Mouse (Mus musculus) MEL (cell line): Measurements from ENCODE around the gene Gm4131. TPM values are rescaled to one million over a fixed set of nuclear protein-coding genes. Genes with fewer than 3 reads are reported as not detected.

ENCODE experiments used
- DNase-seq: peaks from one replicate; pipeline ENCODE4 v3.0.0; 2011; ENCODE audit warnings: low read depth, low spot score
- H3K27ac ChIP-seq: 2 replicates; pipeline ENCODE4 v1.5.1; 2012; ENCODE audit warnings: low read depth, mild to moderate bottlenecking, control low read depth, low read length, moderate library complexity; ENCODE audit not compliant: control insufficient read depth
- H3K27me3 ChIP-seq, 2 experiments: fragments of 150-350 bp in 1 of 2; sonication (generic) in 1 of 2; 2 replicates each; pipeline ENCODE4 v1.6.1; 2012; ENCODE audit warnings: low read length in 2 of 2, mild to moderate bottlenecking in 2 of 2, improper control_type of control experiment in 1 of 2, moderate library complexity in 1 of 2; ENCODE audit not compliant: insufficient read depth in 2 of 2, control insufficient read depth in 1 of 2
- H3K36me3 ChIP-seq, 2 experiments: 2 replicates each; pipeline ENCODE4 v1.6.1; 2012 to 2014; ENCODE audit warnings: low read length in 2 of 2, improper control_type of control experiment in 1 of 2, inconsistent platforms in 1 of 2, mild to moderate bottlenecking in 1 of 2; ENCODE audit not compliant: insufficient read depth in 2 of 2, control insufficient read depth in 1 of 2
- H3K4me1 ChIP-seq, 2 experiments: fragments of 150-350 bp in 1 of 2; sonication (generic) in 1 of 2; 2 replicates each; pipeline ENCODE4 v1.6.1; 2012; ENCODE audit warnings: low read length in 2 of 2, improper control_type of control experiment in 1 of 2, mild to moderate bottlenecking in 1 of 2; ENCODE audit not compliant: insufficient read depth in 2 of 2, control insufficient read depth in 1 of 2
- H3K4me3 ChIP-seq, 2 experiments: fragments of 150-350 bp in 1 of 2; sonication (generic) in 1 of 2; 2 replicates each; pipeline ENCODE4 v1.5.1; 2012; ENCODE audit warnings: low read depth in 2 of 2, low read length in 2 of 2, mild to moderate bottlenecking in 2 of 2, moderate library complexity in 2 of 2, control low read depth in 1 of 2, improper control_type of control experiment in 1 of 2; ENCODE audit not compliant: control insufficient read depth in 1 of 2, insufficient read depth in 1 of 2
- H3K79me2 ChIP-seq: 2 replicates; pipeline ENCODE4 v1.6.1; 2012; ENCODE audit warnings: mild to moderate bottlenecking, low read length, moderate library complexity; ENCODE audit not compliant: control insufficient read depth, poor library complexity, insufficient read depth
- H3K9ac ChIP-seq: 2 replicates; pipeline ENCODE4 v1.6.1; 2012; ENCODE audit warnings: low read depth, mild to moderate bottlenecking, control low read depth, low read length, moderate library complexity; ENCODE audit not compliant: control insufficient read depth, poor library complexity, severe bottlenecking
- H3K9me3 ChIP-seq: fragments of 150-350 bp; sonication (generic); replicated peaks from 2 replicates; pipeline ENCODE4 v1.6.1; 2012; ENCODE audit warnings: mild to moderate bottlenecking, low read length, improper control_type of control experiment, moderate library complexity; ENCODE audit not compliant: insufficient read depth
- CHD1 ChIP-seq: IDR thresholded peaks from 2 replicates; pipeline ENCODE4 v1.6.1; 2012; ENCODE audit warnings: low read depth, mild to moderate bottlenecking, inconsistent platforms, low read length, improper control_type of control experiment
- E2F4 ChIP-seq: IDR thresholded peaks from 2 replicates; pipeline ENCODE4 v1.6.1; 2011; ENCODE audit warnings: low read depth, low read length, improper control_type of control experiment, borderline replicate concordance
- ELF1 ChIP-seq: IDR thresholded peaks from 2 replicates; pipeline ENCODE4 v1.6.1; 2014; ENCODE audit warnings: low read depth, mild to moderate bottlenecking, inconsistent platforms, low read length, improper control_type of control experiment, moderate library complexity
- EP300 ChIP-seq, 2 experiments: IDR thresholded peaks; 2 replicates each; pipeline ENCODE4 v1.6.1; 2011; ENCODE audit warnings: improper control_type of control experiment in 2 of 2, low read length in 2 of 2, low read depth in 1 of 2, mild to moderate bottlenecking in 1 of 2
- ETS1 ChIP-seq: IDR thresholded peaks from 2 replicates; pipeline ENCODE4 v1.6.1; 2012; ENCODE audit warnings: low read depth, mild to moderate bottlenecking, inconsistent platforms, low read length, improper control_type of control experiment, moderate library complexity
- GABPA ChIP-seq: IDR thresholded peaks from 2 replicates; pipeline ENCODE4 v1.6.1; 2012; ENCODE audit warnings: low read depth, mild to moderate bottlenecking, inconsistent platforms, low read length, improper control_type of control experiment, moderate library complexity
- GATA1 ChIP-seq: IDR thresholded peaks from 2 replicates; pipeline ENCODE4 v1.6.1; 2011; ENCODE audit warnings: low read depth, low read length, improper control_type of control experiment
- HCFC1 ChIP-seq: IDR thresholded peaks from 2 replicates; pipeline ENCODE4 v1.6.1; 2012; ENCODE audit warnings: low read depth, mild to moderate bottlenecking, inconsistent platforms, low read length, improper control_type of control experiment, moderate library complexity
- JUND ChIP-seq: IDR thresholded peaks from 2 replicates; pipeline ENCODE4 v1.6.1; 2011; ENCODE audit warnings: low read depth, mild to moderate bottlenecking, improper control_type of control experiment, low read length
- MAFK ChIP-seq: IDR thresholded peaks from 2 replicates; pipeline ENCODE4 v1.6.1; 2011; ENCODE audit warnings: low read depth, mild to moderate bottlenecking, low read length, improper control_type of control experiment, borderline replicate concordance
- MAZ ChIP-seq: IDR thresholded peaks from 2 replicates; pipeline ENCODE4 v1.6.1; 2012; ENCODE audit warnings: low read depth, mild to moderate bottlenecking, inconsistent platforms, low read length, improper control_type of control experiment
- NELFE ChIP-seq: IDR thresholded peaks from 2 replicates; pipeline ENCODE4 v1.6.1; 2011; ENCODE audit warnings: low read depth, low read length, improper control_type of control experiment
- POLR2A ChIP-seq, 2 experiments: IDR thresholded peaks; 2 replicates each; pipeline ENCODE4 v1.6.1; 2011 to 2012; ENCODE audit warnings: low read length in 2 of 2, mild to moderate bottlenecking in 2 of 2, control low read depth in 1 of 2, improper control_type of control experiment in 1 of 2, low read depth in 1 of 2, moderate library complexity in 1 of 2; ENCODE audit not compliant: control insufficient read depth in 1 of 2, insufficient read depth in 1 of 2, poor library complexity in 1 of 2
- POLR2AphosphoS2 ChIP-seq: IDR thresholded peaks from 2 replicates; pipeline ENCODE4 v1.6.1; 2011; ENCODE audit warnings: low read length, improper control_type of control experiment
- POLR2AphosphoS5 ChIP-seq: IDR thresholded peaks from 2 replicates; pipeline ENCODE4 v1.6.1; 2012; ENCODE audit warnings: low read depth, borderline replicate concordance, mild to moderate bottlenecking, inconsistent platforms, low read length, moderate library complexity, mixed read lengths
- RAD21 ChIP-seq: IDR thresholded peaks from 2 replicates; pipeline ENCODE4 v1.6.1; 2011; ENCODE audit warnings: mild to moderate bottlenecking, low read depth, low read length, improper control_type of control experiment
- SIN3A ChIP-seq: IDR thresholded peaks from 2 replicates; pipeline ENCODE4 v1.6.1; 2012; ENCODE audit warnings: low read length, improper control_type of control experiment, inconsistent platforms
- TBP ChIP-seq: IDR thresholded peaks from 2 replicates; pipeline ENCODE4 v1.8.0; 2011; ENCODE audit warnings: low read depth, low read length, improper control_type of control experiment
- ZKSCAN1 ChIP-seq: IDR thresholded peaks from 2 replicates; pipeline ENCODE4 v1.6.1; 2012; ENCODE audit warnings: low read depth, mild to moderate bottlenecking, inconsistent platforms, low read length, improper control_type of control experiment, moderate library complexity
- ZMIZ1 ChIP-seq: IDR thresholded peaks from 2 replicates; pipeline ENCODE4 v1.6.1; 2012; ENCODE audit warnings: low read depth, mild to moderate bottlenecking, inconsistent platforms, low read length, improper control_type of control experiment, moderate library complexity
- polyA plus RNA-seq, 2 experiments: library from polyadenylated mRNA; stranded (reverse) in 1 of 2; unstranded in 1 of 2; fragments of >175 nt in 1 of 2; fragments of >200 nt in 1 of 2; gene quantifications; 2 replicates each; pipeline versions ENCODE4 v1.2.1 to v1.2.4; 2012; ENCODE audit warnings: low replicate concordance in 2 of 2, low read depth in 1 of 2; ENCODE audit not compliant: insufficient read length in 2 of 2, insufficient read depth in 1 of 2, missing spikeins in 1 of 2
- total RNA-seq: library from RNA; depleted of rRNA; stranded (reverse); fragments of 300-350 nt; gene quantifications from 2 replicates; pipeline ENCODE4 v1.2.3, GENCODE M21; 2012

Gm4131 gene
- total and polyA plus RNA-seq, 3 experiments: not detected

DNA sequence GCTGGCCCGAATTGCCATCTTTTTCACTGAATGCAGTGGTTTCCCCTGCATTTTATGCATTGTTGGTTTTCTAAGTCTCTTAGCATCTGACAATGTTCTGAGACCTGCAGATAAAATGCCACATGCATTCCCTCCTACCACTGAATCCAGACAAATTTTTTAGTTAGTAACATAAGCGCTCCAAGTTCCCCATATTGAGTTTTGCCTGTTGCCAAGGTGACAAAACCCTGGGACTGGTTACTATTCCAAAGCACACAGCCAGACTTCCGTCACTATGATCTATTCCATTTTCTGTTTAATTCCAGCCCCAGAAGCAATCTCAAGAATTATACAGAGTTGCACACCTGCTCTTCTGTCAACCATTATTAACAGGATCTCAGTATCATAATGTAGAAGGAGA, 26.9 kb downstream of the Gm4131 start:
- Histone ChIP-seq H3K36me3 (no peaks in the 10 kb centered on the region), H3K4me1 (no peaks in the 10 kb centered on the region), H3K9me3 (no peaks in the 10 kb centered on the region), H3K9ac (no peak overlapping the region), H3K27me3 (no peaks in the 10 kb centered on the region; a peak in 1 of 4 replicates), H3K79me2 (no peaks in the 10 kb centered on the region), H3K4me3 (no peak overlapping the region), H3K27ac (no peak overlapping the region)
- no peak for DNase-seq
- TF ChIP-seq MAFK: no peak
- TF ChIP-seq POLR2A (IDR thresholded peaks at IDR 0.05; ENCODE audit: control insufficient read depth in 1 of 2, insufficient read depth in 1 of 2, low read depth in 1 of 2, low read length in 2 of 2, poor library complexity in 1 of 2): no peak
- no peak for TF ChIP-seq JUND
- no peak for TF ChIP-seq ETS1
- TF ChIP-seq CHD1: no peak
- TF ChIP-seq E2F4: no peak
- no peak for TF ChIP-seq POLR2AphosphoS5
- TF ChIP-seq GATA1: no peak
- TF ChIP-seq ZKSCAN1: no peak
- no peak for TF ChIP-seq ELF1
- TF ChIP-seq SIN3A: no peak
- TF ChIP-seq HCFC1: no peak
- TF ChIP-seq NELFE: no peak
- no peak for TF ChIP-seq ZMIZ1
- TF ChIP-seq TBP: no peak

DNA sequence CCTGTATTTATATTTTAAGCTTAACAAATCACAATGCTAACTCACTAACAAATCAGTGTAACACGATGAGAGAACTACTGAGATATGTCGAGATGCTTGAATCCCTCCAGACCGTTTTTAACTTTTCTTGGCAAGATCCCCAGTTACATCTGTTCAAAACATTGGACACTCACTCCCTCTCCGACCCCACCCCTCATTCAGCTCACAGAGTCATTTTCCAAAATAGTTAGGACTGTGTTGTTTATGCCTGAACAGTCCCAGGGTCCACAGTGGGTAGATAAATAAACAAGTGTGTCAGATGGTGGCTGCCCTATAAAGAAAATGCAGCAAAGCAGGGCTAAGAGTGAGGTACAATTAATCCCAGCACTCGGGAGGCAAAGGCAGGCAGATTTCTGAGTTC, 29.7 kb downstream of the Gm4131 start:
- no peak for DNase-seq
- no peaks in the 10 kb centered on the region for H3K9me3 ChIP-seq
- H3K4me1 ChIP-seq: no peaks in the 10 kb centered on the region
- H3K27me3 ChIP-seq: no peaks in the 10 kb centered on the region; a peak in 1 of 4 replicates
- H3K9ac ChIP-seq: no peak overlapping the region
- no peaks in the 10 kb centered on the region for H3K79me2 ChIP-seq
- TF ChIP-seq RAD21 (no peak), ZKSCAN1 (no peak), EP300 (IDR thresholded peaks at IDR 0.05; ENCODE audit: low read depth in 1 of 2, low read length in 2 of 2) (no peak), MAZ (no peak), POLR2AphosphoS5 (no peak), ZMIZ1 (no peak), CHD1 (no peak), GABPA (no peak), HCFC1 (no peak), POLR2AphosphoS2 (no peak), POLR2A (IDR thresholded peaks at IDR 0.05; ENCODE audit: control insufficient read depth in 1 of 2, insufficient read depth in 1 of 2, low read depth in 1 of 2, low read length in 2 of 2, poor library complexity in 1 of 2) (no peak)
- H3K36me3 ChIP-seq: no peaks in the 10 kb centered on the region
- H3K4me3 ChIP-seq: no peak overlapping the region
- no peak overlapping the region for H3K27ac ChIP-seq
